Mouse (Mus musculus) adrenal gland, postnatal 10 days (tissue): Measurements from ENCODE around the gene Ndn. TPM values are rescaled to one million over a fixed set of nuclear protein-coding genes. Genes with fewer than 3 reads are reported as not detected.

ENCODE experiments used
- total RNA-seq, 2 experiments: library from RNA; stranded (reverse); gene quantifications; 2 replicates each; pipeline ENCODE4 v1.2.3; 2021

The Ndn gene
- total RNA-seq, 2 experiments from 2014 or later = 76.6 to 98.5 TPM

Other genes with a start within 250 kb of the Ndn start
- 1 to 10 TPM; 2.8 to 9.1 TPM for gene Magel2, start 30.4 kb downstream of the Ndn start, total RNA-seq
- gene Mkrn3, start 73.6 kb downstream of the Ndn start, total RNA-seq = 1 to 10 TPM; 1.3 to 2.4 TPM
- 1 to 10 TPM; 3.6 to 4.8 TPM for gene Peg12, start 117.9 kb downstream of the Ndn start, total RNA-seq